Mouse (Mus musculus): Measurements from ENCODE around the gene Pnrc1. TPM values are rescaled to one million over a fixed set of nuclear protein-coding genes. Genes with fewer than 3 reads are reported as not detected.

Gene Pnrc1
- polyA plus RNA-seq, 1 experiment = 37.1 TPM

GRCm38 (mm10) chr4:33243921-33244320 lies 46.0 kb downstream of the Pnrc1 start:
- no peak overlapping the region for H3K4me2 ChIP-seq (ENCODE audit: low read depth)
- no peak for TF ChIP-seq CEBPB (IDR thresholded peaks at IDR 0.05; ENCODE audit: insufficient read depth, poor library complexity, severe bottlenecking)
- peak; percentile 40 for TF ChIP-seq POLR2AphosphoS2 (IDR thresholded peaks at IDR 0.05; ENCODE audit: insufficient read length, low read depth)
- peaks cover 29% of the 10 kb centered on the region for H3K36me3 ChIP-seq (ENCODE audit: control insufficient read depth, insufficient read depth)
- H3K79me2 ChIP-seq (ENCODE audit: control insufficient read depth, insufficient read depth) = peaks cover 29% of the 10 kb centered on the region
- H3ac ChIP-seq (ENCODE audit: control insufficient read depth, insufficient read length) = no peak overlapping the region
- no peaks in the 10 kb centered on the region for H3K27me3 ChIP-seq (ENCODE audit: control insufficient read depth, insufficient read depth, insufficient read length)
- H3K4me3 ChIP-seq = no peak overlapping the region

DNA sequence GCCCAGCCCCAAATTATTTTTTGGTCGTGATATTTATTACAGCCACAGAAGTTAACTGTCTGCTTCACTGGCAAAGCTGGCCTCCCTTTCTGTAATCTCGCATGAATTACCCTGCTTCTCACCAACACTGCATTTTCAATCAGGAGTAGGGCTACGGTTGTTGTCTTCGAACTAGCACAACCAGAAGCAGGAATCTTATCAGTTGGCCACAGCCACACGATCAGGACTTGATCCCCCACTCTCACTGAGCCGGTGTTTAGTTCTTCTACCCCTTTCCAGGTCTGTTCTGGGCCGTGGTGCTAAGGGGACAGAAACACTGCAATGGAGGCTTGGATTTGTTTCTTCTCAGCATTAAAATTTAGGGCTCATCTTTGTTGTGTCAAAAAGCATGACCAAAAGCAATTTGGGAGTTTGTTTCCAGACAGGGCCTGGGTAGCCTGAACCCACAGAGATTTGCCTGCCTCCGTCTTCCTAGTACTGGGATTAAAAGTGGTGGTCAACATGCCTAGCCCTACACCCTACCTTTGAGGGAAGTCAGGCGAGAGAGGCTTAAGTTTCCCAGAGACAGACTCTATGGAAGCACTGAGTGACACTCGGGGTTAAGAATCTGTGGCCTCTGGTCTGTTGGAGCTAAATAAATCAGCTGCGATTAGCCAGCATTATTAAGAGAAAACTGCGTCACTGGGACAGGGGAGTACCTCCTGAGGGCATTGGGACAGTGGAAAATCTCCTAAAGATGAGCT lies 46.8 kb downstream of the Pnrc1 start:
- peaks cover 29% of the 10 kb centered on the region for H3K79me2 ChIP-seq (ENCODE audit: control insufficient read depth, insufficient read depth)
- no peak overlapping the region for H3K4me3 ChIP-seq
- H3K4me2 ChIP-seq (ENCODE audit: low read depth) = no peak overlapping the region
- H3K27me3 ChIP-seq (ENCODE audit: control insufficient read depth, insufficient read depth, insufficient read length) = no peaks in the 10 kb centered on the region
- no peak for TF ChIP-seq SRF (IDR thresholded peaks at IDR 0.05; ENCODE audit: control insufficient read depth, insufficient read length, low read depth)
- TF ChIP-seq POLR2AphosphoS2 (IDR thresholded peaks at IDR 0.05; ENCODE audit: insufficient read length, low read depth) = no peak
- TF ChIP-seq CEBPB (IDR thresholded peaks at IDR 0.05; ENCODE audit: insufficient read depth, poor library complexity, severe bottlenecking) = no peak
- TF ChIP-seq MAX (IDR thresholded peaks at IDR 0.05; ENCODE audit: low read depth) = no peak
- TF ChIP-seq TCF12 (IDR thresholded peaks at IDR 0.05; ENCODE audit: insufficient read depth, poor library complexity, severe bottlenecking) = no peak
- no peak for TF ChIP-seq REST (IDR thresholded peaks at IDR 0.05; ENCODE audit: insufficient read depth, insufficient read length)
- TF ChIP-seq E2F4 (IDR thresholded peaks at IDR 0.05; ENCODE audit: insufficient read depth) = no peak
- no peak for TF ChIP-seq USF1 (IDR thresholded peaks at IDR 0.05; ENCODE audit: low read depth)
- no peak for TF ChIP-seq MYOG (IDR thresholded peaks at IDR 0.05; ENCODE audit: control insufficient read depth in 1 of 3, insufficient read depth in 1 of 3, insufficient read length in 2 of 3, low read depth in 2 of 3)
- peaks cover 29% of the 10 kb centered on the region for H3K36me3 ChIP-seq (ENCODE audit: control insufficient read depth, insufficient read depth)
- no peak overlapping the region for H3ac ChIP-seq (ENCODE audit: control insufficient read depth, insufficient read length)

GRCm38 (mm10) chr4:33242536-33242935 lies 47.4 kb downstream of the Pnrc1 start:
- no peak for TF ChIP-seq TCF3 (IDR thresholded peaks at IDR 0.05; ENCODE audit: insufficient read length, low read depth)
- TF ChIP-seq POLR2AphosphoS2 (IDR thresholded peaks at IDR 0.05; ENCODE audit: insufficient read length, low read depth) = peak; percentile 79
- TF ChIP-seq POLR2A (IDR thresholded peaks at IDR 0.05; ENCODE audit: insufficient read length, low read depth) = peak; percentile 8
- Histone ChIP-seq H3K27me3 (ENCODE audit: control insufficient read depth, insufficient read depth, insufficient read length) (no peaks in the 10 kb centered on the region), H3K36me3 (ENCODE audit: control insufficient read depth, insufficient read depth) (peaks cover 29% of the 10 kb centered on the region)

DNA sequence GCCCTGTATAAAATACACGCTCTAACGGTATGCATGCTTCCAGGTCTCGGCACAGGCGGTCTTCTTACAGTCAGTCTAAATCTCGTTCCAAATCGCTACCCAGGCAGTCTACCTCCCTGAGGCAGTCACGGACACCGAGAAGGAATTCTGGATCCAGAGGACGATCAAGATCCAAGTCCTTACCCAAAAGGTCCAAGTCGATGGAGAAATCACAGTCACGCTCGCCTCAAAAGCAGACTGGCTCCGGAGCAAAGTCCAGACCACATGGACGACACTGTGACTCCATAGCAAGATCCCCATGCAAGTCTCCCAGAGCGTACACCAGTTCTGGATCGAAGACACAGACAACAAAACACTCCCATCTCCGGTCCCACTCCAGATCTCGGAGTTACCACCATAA lies 59.1 kb downstream of the Pnrc1 start:
- Histone ChIP-seq H3K36me3 (ENCODE audit: control insufficient read depth, insufficient read depth) (no peaks in the 10 kb centered on the region), H3K4me2 (ENCODE audit: low read depth) (no peak overlapping the region), H3ac (ENCODE audit: control insufficient read depth, insufficient read length) (no peak overlapping the region), H3K4me3 (no peak overlapping the region), H3K79me2 (ENCODE audit: control insufficient read depth, insufficient read depth) (no peaks in the 10 kb centered on the region), H3K27me3 (ENCODE audit: control insufficient read depth, insufficient read depth, insufficient read length) (peaks cover 11% of the 10 kb centered on the region)
- TF ChIP-seq USF1 (IDR thresholded peaks at IDR 0.05; ENCODE audit: low read depth) (no peak), REST (IDR thresholded peaks at IDR 0.05; ENCODE audit: insufficient read depth, insufficient read length) (no peak), MYOG (IDR thresholded peaks at IDR 0.05; ENCODE audit: control insufficient read depth in 1 of 3, insufficient read depth in 1 of 3, insufficient read length in 2 of 3, low read depth in 2 of 3) (no peak), POLR2A (IDR thresholded peaks at IDR 0.05; ENCODE audit: insufficient read length, low read depth) (no peak), CEBPB (IDR thresholded peaks at IDR 0.05; ENCODE audit: insufficient read depth, poor library complexity, severe bottlenecking) (no peak), E2F4 (IDR thresholded peaks at IDR 0.05; ENCODE audit: insufficient read depth) (no peak), TCF12 (IDR thresholded peaks at IDR 0.05; ENCODE audit: insufficient read depth, poor library complexity, severe bottlenecking) (no peak)

More at GRCm38 (mm10) chr4:33242536-33242935, 47.4 kb downstream of the Pnrc1 start:
- no peak overlapping the region for H3ac ChIP-seq (ENCODE audit: control insufficient read depth, insufficient read length)
- no peak overlapping the region for H3K4me3 ChIP-seq
- no peak overlapping the region for H3K4me2 ChIP-seq (ENCODE audit: low read depth)
- peaks cover 29% of the 10 kb centered on the region for H3K79me2 ChIP-seq (ENCODE audit: control insufficient read depth, insufficient read depth)

DNA sequence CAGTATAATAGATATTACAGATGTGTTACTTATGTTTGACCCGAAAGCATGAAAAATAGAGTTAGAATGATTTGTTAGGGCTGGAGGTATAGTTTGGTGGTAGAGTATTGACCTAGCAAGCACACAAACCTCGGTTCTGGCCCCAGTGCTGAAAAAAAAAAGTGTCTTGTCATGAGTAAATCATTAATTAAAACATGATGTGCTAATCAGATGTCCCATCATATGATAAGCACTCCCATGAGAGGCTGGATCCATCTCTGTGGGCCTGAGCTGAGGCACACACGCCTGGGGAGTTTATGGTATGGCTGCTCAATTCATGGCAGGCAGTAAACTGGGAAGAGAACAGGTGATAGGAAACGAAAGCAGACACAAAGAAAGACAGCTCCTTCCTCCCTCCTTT lies 60.3 kb downstream of the Pnrc1 start:
- Histone ChIP-seq H3K4me2 (ENCODE audit: low read depth) (no peak overlapping the region), H3K79me2 (ENCODE audit: control insufficient read depth, insufficient read depth) (no peaks in the 10 kb centered on the region), H3K36me3 (ENCODE audit: control insufficient read depth, insufficient read depth) (no peaks in the 10 kb centered on the region), H3K4me3 (no peak overlapping the region), H3K27me3 (ENCODE audit: control insufficient read depth, insufficient read depth, insufficient read length) (peaks cover 15% of the 10 kb centered on the region), H3ac (ENCODE audit: control insufficient read depth, insufficient read length) (no peak overlapping the region)
- TF ChIP-seq TCF3 (IDR thresholded peaks at IDR 0.05; ENCODE audit: insufficient read length, low read depth) (no peak), USF1 (IDR thresholded peaks at IDR 0.05; ENCODE audit: low read depth) (no peak)

- Histone ChIP-seq H3K36me3 (ENCODE audit: control insufficient read depth, insufficient read depth) (no peaks in the 10 kb centered on the region), H3ac (ENCODE audit: control insufficient read depth, insufficient read length) (no peak overlapping the region), H3K4me3 (no peak overlapping the region), H3K27me3 (ENCODE audit: control insufficient read depth, insufficient read depth, insufficient read length) (peaks cover 10% of the 10 kb centered on the region), H3K4me2 (ENCODE audit: low read depth) (no peak overlapping the region), H3K79me2 (ENCODE audit: control insufficient read depth, insufficient read depth) (no peaks in the 10 kb centered on the region)
- TF ChIP-seq TCF12 (IDR thresholded peaks at IDR 0.05; ENCODE audit: insufficient read depth, poor library complexity, severe bottlenecking) = no peak
- no peak for TF ChIP-seq E2F4 (IDR thresholded peaks at IDR 0.05; ENCODE audit: insufficient read depth)
- no peak for TF ChIP-seq MYOD1 (IDR thresholded peaks at IDR 0.05; ENCODE audit: control insufficient read depth in 1 of 3, insufficient read length in 2 of 3, low read depth in 2 of 3)
- TF ChIP-seq MYOG (IDR thresholded peaks at IDR 0.05; ENCODE audit: control insufficient read depth in 1 of 3, insufficient read depth in 1 of 3, insufficient read length in 2 of 3, low read depth in 2 of 3) = no peak
- TF ChIP-seq CEBPB (IDR thresholded peaks at IDR 0.05; ENCODE audit: insufficient read depth, poor library complexity, severe bottlenecking) = no peak
- no peak for TF ChIP-seq POLR2AphosphoS2 (IDR thresholded peaks at IDR 0.05; ENCODE audit: insufficient read length, low read depth)
- TF ChIP-seq MAX (IDR thresholded peaks at IDR 0.05; ENCODE audit: low read depth) = no peak
- TF ChIP-seq REST (IDR thresholded peaks at IDR 0.05; ENCODE audit: insufficient read depth, insufficient read length) = no peak
- TF ChIP-seq SRF (IDR thresholded peaks at IDR 0.05; ENCODE audit: control insufficient read depth, insufficient read length, low read depth) = no peak
- TF ChIP-seq USF1 (IDR thresholded peaks at IDR 0.05; ENCODE audit: low read depth) = no peak
These were observed 62.8 kb downstream of the Pnrc1 start for GRCm38 (mm10) chr4:33227164-33227563.
